Mouse (Mus musculus) right cerebral cortex, postnatal 25 days (tissue): Measurements from ENCODE around the gene Phf11a.
"Not testable (repeated sequence)": the region's sequence is repeated elsewhere in the genome, so short reads cannot be mapped to it uniquely, and the experiment has no call there.

ENCODE experiments used
- DNase-seq: peaks from one replicate; pipeline ENCODE4 v3.0.0; 2022

Gene Phf11a

GRCm38 (mm10) chr14:59297391-59297790 lies at the start of gene Phf11a:
TSS of gene Phf11a (minus strand) at chr14:59297522.
- DNase-seq, result not testable (repeated sequence)

- DNase-seq, result not testable (repeated sequence)
These were observed 43.9 kb upstream of the Phf11a start, which contains the start of gene Phf11b for GRCm38 (mm10) chr14:59341189-59341588. TSS of gene Phf11b (minus strand) at chr14:59341351.

- DNase-seq, result no peak
These were observed 42.2 kb upstream of the Phf11a start for GRCm38 (mm10) chr14:59339541-59339940.

GRCm38 (mm10) chr14:59336056-59336455 lies 38.7 kb upstream of the Phf11a start:
- not testable (repeated sequence) for DNase-seq

- peak; percentile 14 for DNase-seq
These were observed 33.2 kb upstream of the Phf11a start for GRCm38 (mm10) chr14:59330499-59330898.

GRCm38 (mm10) chr14:59319970-59320369 lies 22.6 kb upstream of the Phf11a start:
- DNase-seq, result not testable (repeated sequence)

- not testable (repeated sequence) for DNase-seq
These were observed 21.7 kb upstream of the Phf11a start for GRCm38 (mm10) chr14:59319036-59319435.

GRCm38 (mm10) chr14:59291769-59292168 lies 5.6 kb downstream of the Phf11a start:
- not testable (repeated sequence) for DNase-seq

- DNase-seq, result not testable (repeated sequence)
These were observed 22.4 kb downstream of the Phf11a start for GRCm38 (mm10) chr14:59274961-59275360.

- no peak for DNase-seq
These were observed 37.3 kb downstream of the Phf11a start, which contains the start of gene Gm6904 for GRCm38 (mm10) chr14:59260056-59260455. TSS of gene Gm6904 (minus strand) at chr14:59260216.

- DNase-seq, result not testable (repeated sequence)
These were observed 41.5 kb downstream of the Phf11a start for GRCm38 (mm10) chr14:59255861-59256260.

- not testable (repeated sequence) for DNase-seq
These were observed 47.0 kb downstream of the Phf11a start for GRCm38 (mm10) chr14:59250350-59250749.

- DNase-seq, result no peak
These were observed 63.7 kb downstream of the Phf11a start for GRCm38 (mm10) chr14:59233635-59234034.

GRCm38 (mm10) chr14:59232003-59232402 lies 65.3 kb downstream of the Phf11a start:
- DNase-seq, result no peak

- no peak for DNase-seq
These were observed 66.9 kb downstream of the Phf11a start for GRCm38 (mm10) chr14:59230331-59230966.

GRCm38 (mm10) chr14:59229822-59230221 lies 67.5 kb downstream of the Phf11a start:
- no peak for DNase-seq
